Mouse (Mus musculus): ENCODE measurements at regions not wholly inside any gene's neighbourhood (a gene's known extent, or its start where the extent isn't known, plus 50 kb on each side); places are given as distances from the start of the nearest gene placed in this dataset.

DNA sequence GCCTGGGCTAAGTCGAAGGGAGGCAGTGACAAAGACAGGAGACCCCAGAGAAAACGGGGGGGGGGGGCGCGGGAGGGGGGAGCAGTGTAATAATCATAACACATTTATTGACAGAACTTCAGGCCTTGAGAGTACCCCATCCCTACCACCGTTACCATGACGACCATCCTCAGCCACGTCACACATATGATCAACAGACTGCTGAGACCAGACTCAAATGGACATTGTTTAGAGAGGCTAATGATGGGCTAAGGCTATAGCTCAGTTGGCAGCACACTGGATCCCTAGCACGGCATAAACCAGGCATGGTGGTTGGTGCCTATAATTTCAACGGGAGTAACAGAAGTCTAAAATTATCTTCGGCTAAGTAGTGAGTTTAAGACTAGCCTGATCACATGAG is 565.8 kb upstream of the Adam5 start:
- intact Hi-C loops (cut with DNase I): no loop called here
- Histone ChIP-seq H3K27me3 (ENCODE audit: control insufficient read depth, insufficient read depth, low read length) (no peaks in the 10 kb centered on the region), H3K79me2 (replicated peaks; ENCODE audit: control insufficient read depth, insufficient read depth, low read length) (no peaks in the 10 kb centered on the region), H3K36me3 (ENCODE audit: control insufficient read depth, insufficient read depth, low read length) (no peaks in the 10 kb centered on the region), H3K4me1 (ENCODE audit: control insufficient read depth, insufficient read depth, low read length) (peaks cover 3% of the 10 kb centered on the region), H3K9ac (ENCODE audit: low read depth, low read length) (no peak overlapping the region), H3K4me3 (no peak overlapping the region), H3K27ac (no peak overlapping the region)
- 58% methylated on average over 10 of the region's 10 CpGs for WGBS
- DNase-seq: no peak
- TF ChIP-seq CTCF (IDR thresholded peaks at IDR 0.05) (no peak), EP300 (IDR thresholded peaks at IDR 0.05; ENCODE audit: insufficient read depth, low read depth, low read length) (no peak), POLR2A (IDR thresholded peaks at IDR 0.05; ENCODE audit: insufficient read depth, low read depth, low read length) (no peak)

DNA sequence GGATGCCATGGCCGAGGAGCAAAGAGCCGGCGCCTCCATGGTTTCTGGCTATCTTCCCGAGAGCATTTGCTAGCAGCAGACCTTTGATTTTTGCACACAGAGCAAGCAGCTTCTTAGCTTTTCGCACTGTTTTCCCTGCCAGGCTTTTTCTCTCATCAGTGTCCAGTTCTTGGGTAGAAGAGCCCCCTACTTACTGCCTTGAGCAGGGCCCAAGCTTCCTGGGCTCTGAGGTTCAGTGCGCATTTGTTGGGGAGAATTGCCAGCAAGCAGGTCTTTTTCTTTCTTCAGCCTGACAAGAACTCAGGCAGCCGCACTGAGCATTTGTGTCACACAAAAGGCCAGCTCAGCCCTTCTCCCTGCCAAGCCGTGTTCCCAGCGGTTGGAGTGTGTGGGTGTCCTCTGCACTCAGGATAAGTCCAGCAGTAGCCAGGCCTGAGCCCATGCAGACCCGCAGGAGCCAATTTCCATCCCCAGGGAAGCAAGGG is 565.2 kb upstream of the Adam5 start:
- Histone ChIP-seq H3K27me3 (ENCODE audit: control insufficient read depth, insufficient read depth, low read length) (no peaks in the 10 kb centered on the region), H3K36me3 (ENCODE audit: control insufficient read depth, insufficient read depth, low read length) (no peaks in the 10 kb centered on the region), H3K79me2 (replicated peaks; ENCODE audit: control insufficient read depth, insufficient read depth, low read length) (no peaks in the 10 kb centered on the region), H3K9ac (ENCODE audit: low read depth, low read length) (no peak overlapping the region), H3K27ac (no peak overlapping the region), H3K4me1 (ENCODE audit: control insufficient read depth, insufficient read depth, low read length) (peaks cover 3% of the 10 kb centered on the region), H3K4me3 (no peak overlapping the region)
- DNase-seq: peak; percentile 37 to 43
- WGBS: 50% methylated on average over 10 of the region's 10 CpGs
- TF ChIP-seq POLR2A (IDR thresholded peaks at IDR 0.05; ENCODE audit: insufficient read depth, low read depth, low read length) (no peak), EP300 (IDR thresholded peaks at IDR 0.05; ENCODE audit: insufficient read depth, low read depth, low read length) (no peak), CTCF (IDR thresholded peaks at IDR 0.05) (no peak)
- intact Hi-C loops (cut with DNase I): no loop called here

DNA sequence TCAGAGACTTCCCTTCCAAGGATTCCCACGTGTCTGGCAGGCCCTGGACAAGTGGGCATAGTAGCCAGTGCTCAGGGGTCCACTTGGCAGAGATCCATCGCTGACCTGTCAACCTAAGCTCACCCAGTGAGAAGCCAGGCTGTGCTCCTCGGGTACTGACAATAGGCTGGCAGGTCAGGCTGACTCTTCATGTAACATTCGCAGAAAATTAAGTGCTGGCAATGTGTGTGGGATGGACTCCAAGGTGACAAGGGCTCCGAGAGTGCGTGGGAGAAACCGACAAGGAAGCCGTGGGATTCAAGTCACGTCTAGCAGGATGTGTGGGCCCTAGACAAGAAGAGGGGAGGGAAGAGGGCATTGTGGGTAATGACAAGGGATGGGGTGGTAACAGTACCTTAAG is 564.6 kb upstream of the Adam5 start:
- H3K36me3 ChIP-seq (ENCODE audit: control insufficient read depth, insufficient read depth, low read length): no peaks in the 10 kb centered on the region
- no peaks in the 10 kb centered on the region for H3K79me2 ChIP-seq (replicated peaks; ENCODE audit: control insufficient read depth, insufficient read depth, low read length)
- intact Hi-C loops (cut with DNase I): no loop called here
- peaks cover 3% of the 10 kb centered on the region for H3K4me1 ChIP-seq (ENCODE audit: control insufficient read depth, insufficient read depth, low read length)
- H3K9ac ChIP-seq (ENCODE audit: low read depth, low read length): no peak overlapping the region
- no peak overlapping the region for H3K4me3 ChIP-seq
- DNase-seq: no peak
- no peaks in the 10 kb centered on the region for H3K27me3 ChIP-seq (ENCODE audit: control insufficient read depth, insufficient read depth, low read length)
- H3K27ac ChIP-seq: no peak overlapping the region
- WGBS: 36% methylated on average over 9 of the region's 9 CpGs
- TF ChIP-seq EP300 (IDR thresholded peaks at IDR 0.05; ENCODE audit: insufficient read depth, low read depth, low read length) (no peak), CTCF (IDR thresholded peaks at IDR 0.05) (no peak), POLR2A (IDR thresholded peaks at IDR 0.05; ENCODE audit: insufficient read depth, low read depth, low read length) (no peak)

DNA sequence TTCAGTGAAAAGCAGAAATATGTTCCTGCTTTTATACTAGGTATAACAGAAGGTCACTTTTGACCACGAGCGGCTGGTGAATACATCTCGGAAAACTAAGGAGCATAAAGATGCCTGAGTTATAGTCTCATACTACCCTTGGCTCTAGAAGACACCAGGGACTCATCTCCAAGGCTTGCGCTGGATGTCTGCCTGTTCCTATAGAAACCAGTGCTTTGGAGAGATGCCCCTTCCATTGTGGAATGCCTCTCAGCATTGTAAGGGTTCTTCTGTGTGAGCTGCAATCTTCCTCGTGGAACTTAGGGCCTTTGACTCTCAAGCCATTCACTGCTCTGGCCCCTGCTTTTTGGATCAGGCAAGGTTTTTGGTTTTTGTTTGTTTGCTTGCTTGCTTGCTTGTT is 561.0 kb upstream of the Adam5 start:
- intact Hi-C loops (cut with DNase I): no loop called here

DNA sequence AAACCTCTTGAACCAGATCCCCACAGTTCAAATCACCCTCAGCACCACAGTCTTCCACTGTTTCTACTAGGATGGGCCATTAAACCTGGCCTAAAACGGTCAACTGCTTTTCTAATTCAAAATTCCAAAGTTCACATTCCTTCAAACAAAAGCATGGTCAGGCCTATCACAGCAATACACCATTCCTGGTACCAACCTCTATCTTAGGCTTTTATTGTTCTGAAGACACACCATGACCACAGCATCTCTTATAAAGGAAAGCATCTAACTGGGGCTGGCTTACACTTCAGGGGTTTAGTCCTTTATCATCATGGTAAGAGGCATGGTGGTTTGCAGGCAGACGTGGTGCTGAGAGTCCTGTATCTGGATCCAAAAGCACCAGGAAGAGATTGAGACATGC is 560.4 kb upstream of the Adam5 start:
- Histone ChIP-seq H3K27me3 (ENCODE audit: control insufficient read depth, insufficient read depth, low read length) (no peaks in the 10 kb centered on the region), H3K9ac (ENCODE audit: low read depth, low read length) (no peak overlapping the region), H3K36me3 (ENCODE audit: control insufficient read depth, insufficient read depth, low read length) (no peaks in the 10 kb centered on the region), H3K27ac (no peak overlapping the region), H3K4me1 (ENCODE audit: control insufficient read depth, insufficient read depth, low read length) (peaks cover 2% of the 10 kb centered on the region; the same call in 1 of the 2 replicates), H3K4me3 (no peak overlapping the region), H3K79me2 (replicated peaks; ENCODE audit: control insufficient read depth, insufficient read depth, low read length) (no peaks in the 10 kb centered on the region)
- TF ChIP-seq CTCF (IDR thresholded peaks at IDR 0.05) (no peak), EP300 (IDR thresholded peaks at IDR 0.05; ENCODE audit: insufficient read depth, low read depth, low read length) (no peak), POLR2A (IDR thresholded peaks at IDR 0.05; ENCODE audit: insufficient read depth, low read depth, low read length) (no peak)
- intact Hi-C loops (cut with DNase I): no loop called here
- WGBS: 85% methylated on average over 2 of the region's 2 CpGs
- DNase-seq: no peak

More for the DNA sequence above, 561.0 kb upstream of the Adam5 start:
- Histone ChIP-seq H3K4me1 (ENCODE audit: control insufficient read depth, insufficient read depth, low read length) (peaks cover 3% of the 10 kb centered on the region), H3K79me2 (replicated peaks; ENCODE audit: control insufficient read depth, insufficient read depth, low read length) (no peaks in the 10 kb centered on the region), H3K4me3 (no peak overlapping the region), H3K36me3 (ENCODE audit: control insufficient read depth, insufficient read depth, low read length) (no peaks in the 10 kb centered on the region), H3K27me3 (ENCODE audit: control insufficient read depth, insufficient read depth, low read length) (no peaks in the 10 kb centered on the region), H3K9ac (ENCODE audit: low read depth, low read length) (no peak overlapping the region), H3K27ac (no peak overlapping the region)
- no peak for DNase-seq
- TF ChIP-seq CTCF (IDR thresholded peaks at IDR 0.05): no peak
- TF ChIP-seq POLR2A (IDR thresholded peaks at IDR 0.05; ENCODE audit: insufficient read depth, low read depth, low read length): no peak
- no peak for TF ChIP-seq EP300 (IDR thresholded peaks at IDR 0.05; ENCODE audit: insufficient read depth, low read depth, low read length)
- WGBS: 77% methylated on average over 5 of the region's 5 CpGs

DNA sequence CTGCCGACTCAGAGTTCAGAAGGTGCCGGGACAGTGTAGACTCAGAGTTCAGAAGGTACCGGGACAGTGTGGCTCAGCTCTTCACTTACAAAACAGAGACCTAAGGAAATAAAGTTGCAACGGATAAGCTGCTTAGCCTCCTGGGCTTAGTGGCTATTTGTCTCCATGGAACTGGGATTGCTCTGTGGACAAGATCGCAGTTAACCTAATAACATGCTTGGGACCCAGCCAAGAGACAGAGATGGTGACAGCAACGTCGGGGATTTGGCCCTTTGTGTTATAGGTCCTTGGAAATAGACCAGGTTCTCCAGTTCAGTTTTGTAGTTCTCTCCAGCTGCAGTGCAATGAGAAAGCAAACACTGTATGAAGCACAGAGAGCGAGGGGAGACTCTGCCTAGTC is 549.1 kb upstream of the Adam5 start:
- H3K36me3 ChIP-seq (ENCODE audit: control insufficient read depth, insufficient read depth, low read length): no peaks in the 10 kb centered on the region
- no peak for DNase-seq
- no peaks in the 10 kb centered on the region for H3K4me1 ChIP-seq (ENCODE audit: control insufficient read depth, insufficient read depth, low read length)
- H3K27ac ChIP-seq: no peak overlapping the region
- H3K27me3 ChIP-seq (ENCODE audit: control insufficient read depth, insufficient read depth, low read length): no peaks in the 10 kb centered on the region
- H3K79me2 ChIP-seq (replicated peaks; ENCODE audit: control insufficient read depth, insufficient read depth, low read length): no peaks in the 10 kb centered on the region
- TF ChIP-seq CTCF (IDR thresholded peaks at IDR 0.05): no peak
- TF ChIP-seq POLR2A (IDR thresholded peaks at IDR 0.05; ENCODE audit: insufficient read depth, low read depth, low read length): no peak
- TF ChIP-seq EP300 (IDR thresholded peaks at IDR 0.05; ENCODE audit: insufficient read depth, low read depth, low read length): no peak
- intact Hi-C loops (cut with DNase I): no loop called here
- WGBS: 46% methylated on average over 8 of the region's 8 CpGs
- H3K9ac ChIP-seq (ENCODE audit: low read depth, low read length): no peak overlapping the region
- no peak overlapping the region for H3K4me3 ChIP-seq

Measured in heart, adult 2 months (tissue).